Mouse (Mus musculus): Measurements from ENCODE around the gene Actl10. TPM values are rescaled to one million over a fixed set of nuclear protein-coding genes. Genes with fewer than 3 reads are reported as not detected.

The Actl10 gene
- total RNA-seq, 2 experiments from 2014 or later, result not detected

GRCm38 (mm10) chr2:154580586-154580985 lies 29.0 kb downstream of the Actl10 start:
- DNase-seq (ENCODE audit: low spot score), result peak; percentile 63

DNA sequence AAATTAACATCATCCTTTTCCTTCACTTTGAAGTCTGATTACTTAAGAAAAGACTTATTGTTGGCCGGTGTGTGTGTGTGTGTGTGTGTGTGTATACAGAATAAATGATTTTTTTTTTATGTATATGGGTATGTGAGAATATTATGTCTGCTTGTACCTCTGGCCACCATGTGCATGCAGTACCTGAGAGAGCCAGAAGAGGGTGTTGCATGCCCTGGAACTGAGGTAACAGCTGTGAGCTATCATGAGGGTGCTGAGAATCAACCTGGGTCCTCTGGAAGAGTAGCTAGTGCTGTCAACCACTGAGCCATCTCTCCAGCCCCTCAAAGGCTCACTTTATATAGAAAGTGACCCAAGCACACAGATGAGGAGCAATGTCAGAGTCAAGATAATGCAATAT lies 29.8 kb downstream of the Actl10 start:
- no peak for DNase-seq (ENCODE audit: low spot score)

DNA sequence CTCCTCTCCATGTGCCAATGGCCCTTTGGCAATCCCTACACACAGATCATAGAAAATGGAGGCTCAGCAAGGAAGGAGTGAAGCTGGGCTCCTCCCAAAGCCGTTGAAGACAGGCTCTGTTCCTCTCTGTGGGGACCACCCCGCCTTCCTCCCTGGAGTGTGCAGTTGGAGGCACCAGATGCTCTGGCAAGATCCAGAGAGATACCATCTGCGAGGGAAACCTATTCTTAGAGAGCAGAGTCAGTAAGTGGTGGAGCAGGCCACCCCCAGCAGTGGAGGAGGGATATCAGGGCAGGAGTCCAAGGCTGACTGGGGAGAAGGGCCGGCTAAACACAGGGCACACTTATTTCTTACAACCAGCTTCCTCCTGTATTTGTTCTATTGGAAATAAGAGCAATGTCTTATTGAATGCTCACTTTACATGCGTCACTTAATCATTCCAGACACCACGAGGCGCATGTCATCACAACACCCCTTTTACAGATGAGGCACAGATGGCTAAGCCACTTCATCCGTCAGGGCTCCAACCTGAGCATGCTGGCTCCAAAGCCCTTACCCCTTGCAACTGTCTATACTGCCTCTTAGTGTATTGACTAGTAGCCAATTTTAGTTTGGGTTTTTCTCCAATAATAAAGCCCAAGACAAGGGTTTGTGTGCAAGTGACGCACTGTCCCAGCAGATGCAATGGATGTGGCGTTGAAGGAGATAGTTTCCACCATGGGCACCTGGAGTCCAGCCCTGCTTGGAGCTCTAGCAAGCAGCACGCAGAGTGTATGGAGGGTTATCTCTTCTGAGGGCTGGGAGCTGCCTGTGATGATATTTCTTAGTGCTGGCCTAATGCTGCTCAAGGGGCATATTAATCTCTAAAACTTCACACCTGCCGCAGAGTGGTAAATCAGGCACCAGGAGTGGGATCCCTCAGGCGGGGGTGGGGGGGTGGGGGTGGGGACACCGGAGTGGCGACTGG lies 32.6 kb downstream of the Actl10 start:
- DNase-seq (ENCODE audit: low spot score), result no peak

DNA sequence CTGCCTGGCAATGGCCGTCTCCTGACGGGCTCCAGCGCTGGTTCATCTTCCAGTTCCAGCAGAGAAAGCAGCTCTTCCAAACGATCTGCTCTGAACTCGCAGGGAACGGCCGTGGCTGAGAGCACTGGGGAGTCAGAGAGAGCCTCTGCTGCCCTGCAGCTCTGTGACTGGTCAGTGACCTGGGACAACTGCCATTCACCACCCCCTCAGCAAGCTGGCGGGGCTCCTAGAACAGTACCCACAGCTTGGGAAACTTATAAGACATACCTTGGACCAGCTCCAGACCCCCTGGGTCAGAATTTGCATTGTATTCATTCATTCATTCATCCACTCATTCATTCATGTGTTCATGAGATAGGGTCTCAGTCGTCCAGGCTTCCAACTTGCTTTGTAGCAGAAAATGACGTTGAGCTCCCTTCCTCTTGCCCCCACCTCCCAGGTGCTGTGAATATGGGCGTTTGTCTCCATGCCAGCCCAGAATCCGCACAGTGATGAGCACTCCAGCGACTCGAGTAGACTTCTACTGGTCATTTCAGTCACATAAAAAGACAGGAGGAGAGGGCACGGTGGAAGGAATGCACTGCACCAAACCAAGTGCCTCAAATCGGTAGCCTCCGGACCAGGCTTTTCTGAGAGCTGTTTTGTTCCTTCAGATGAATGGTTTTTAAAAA lies 33.5 kb downstream of the Actl10 start:
- no peak for DNase-seq (ENCODE audit: low spot score)

GRCm38 (mm10) chr2:154586405-154586804 lies 34.8 kb downstream of the Actl10 start:
- DNase-seq (ENCODE audit: low spot score), result no peak

DNA sequence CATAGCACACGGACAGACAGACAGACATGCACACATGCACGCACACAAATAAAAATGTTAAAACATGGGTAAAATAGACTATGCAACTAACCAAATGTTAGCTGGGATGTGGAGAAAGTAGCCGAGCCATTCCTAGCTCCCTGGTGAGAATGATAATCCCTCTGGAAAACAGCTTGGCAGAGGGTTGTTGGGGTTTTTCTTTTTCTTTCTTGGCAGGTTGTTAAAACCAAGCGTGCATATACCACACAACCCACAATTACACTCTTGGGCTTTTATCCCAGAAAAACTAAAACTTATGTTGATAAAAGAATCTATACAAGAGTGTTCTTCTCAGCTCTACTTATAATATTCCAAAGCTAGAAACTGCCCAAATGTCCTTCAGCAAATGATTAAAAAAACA lies 37.5 kb downstream of the Actl10 start:
- no peak for DNase-seq (ENCODE audit: low spot score)

DNA sequence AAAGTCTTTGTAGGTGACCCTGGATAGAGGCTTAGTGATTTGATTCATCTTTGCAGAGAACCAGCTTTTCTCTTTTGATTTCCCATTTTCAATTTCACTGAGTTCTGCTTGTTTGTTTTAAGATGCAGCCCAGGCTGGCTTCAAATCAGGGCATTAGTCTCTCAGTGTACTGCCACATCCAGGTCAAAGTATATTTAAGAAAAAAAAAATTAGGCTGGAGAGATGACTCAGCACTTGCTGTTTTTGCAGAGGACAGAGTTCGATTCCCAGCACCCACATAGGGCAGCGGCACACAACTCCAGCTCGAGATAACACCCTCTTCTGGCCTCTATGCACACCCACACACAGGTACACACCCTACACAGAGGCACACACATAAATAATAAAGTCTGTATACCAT lies 39.7 kb downstream of the Actl10 start:
- no peak for DNase-seq (ENCODE audit: low spot score)

- DNase-seq (ENCODE audit: low spot score), result peak; percentile 48
Observed at GRCm38 (mm10) chr2:154593025-154593424, 41.4 kb downstream of the Actl10 start.

GRCm38 (mm10) chr2:154595775-154596174 lies 44.2 kb downstream of the Actl10 start:
- DNase-seq (ENCODE audit: low spot score), result no peak

GRCm38 (mm10) chr2:154597399-154597798 lies 45.8 kb downstream of the Actl10 start:
- no peak for DNase-seq (ENCODE audit: low spot score)

- no peak for DNase-seq (ENCODE audit: low spot score)
Observed at GRCm38 (mm10) chr2:154600586-154600985, 49.0 kb downstream of the Actl10 start.

DNA sequence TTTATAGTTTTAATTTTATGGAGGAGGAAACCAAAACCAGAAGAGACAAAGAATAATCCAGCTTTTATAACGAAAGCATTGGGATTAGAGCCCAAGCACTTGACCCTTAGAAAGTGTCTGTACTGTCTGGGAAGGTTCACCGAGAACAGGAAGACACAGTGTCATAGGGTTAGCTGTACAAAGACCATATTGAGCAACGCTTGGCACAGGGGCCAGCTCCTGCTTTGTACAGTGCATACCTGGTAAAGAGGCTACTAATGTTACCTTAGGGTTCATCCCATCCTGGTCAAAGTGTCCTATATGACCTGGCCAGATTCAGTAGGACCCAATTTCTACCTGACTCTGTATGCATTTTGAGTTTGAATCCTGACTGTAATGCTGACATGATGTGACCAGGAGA lies 49.7 kb downstream of the Actl10 start:
- DNase-seq (ENCODE audit: low spot score), result no peak

Other genes with a start within 250 kb of the Actl10 start
- not detected for gene Bpifb9b, start 244.5 kb upstream of the Actl10 start, total RNA-seq (2021)
- gene Cdk5rap1, start 178.8 kb upstream of the Actl10 start, total RNA-seq (2021), result 10 to 100 TPM; 11.2 to 15.1 TPM
- 100 to 1,000 TPM; 180 to 200 TPM for gene Snta1, start 143.7 kb upstream of the Actl10 start, total RNA-seq (2021)
- 10 to 100 TPM; 14.8 to 19.4 TPM for gene Cbfa2t2, start 115.3 kb upstream of the Actl10 start, total RNA-seq (2021)
- not detected for gene 1700003F12Rik, start 4.7 kb upstream of the Actl10 start, total RNA-seq (2021)
- under 1 TPM; 0.30 to 0.36 TPM for gene Necab3, start 7.1 kb downstream of the Actl10 start, total RNA-seq (2021)
- under 1 TPM; 0.28 to 0.30 TPM for gene E2f1, start 18.1 kb downstream of the Actl10 start, total RNA-seq (2021)
- gene Pxmp4, start 51.9 kb downstream of the Actl10 start, total RNA-seq (2021), result 10 to 100 TPM; 12.3 to 14.1 TPM
- gene Zfp341, start 61.5 kb downstream of the Actl10 start, total RNA-seq (2021), result 1 to 10 TPM; 2.5 to 2.9 TPM
- gene 4930519P11Rik, start 61.7 kb downstream of the Actl10 start, total RNA-seq (2021), result not detected
- gene Chmp4b, start 99.9 kb downstream of the Actl10 start, total RNA-seq (2021), result 100 to 1,000 TPM; 121 to 127 TPM
- gene Gm14214, start 218.3 kb downstream of the Actl10 start, total RNA-seq (2021), result not detected
- gene Raly, start 239.3 kb downstream of the Actl10 start, total RNA-seq (2021), result 10 to 100 TPM; 54.4 to 59.5 TPM
- not detected for gene a, start 239.6 kb downstream of the Actl10 start, total RNA-seq (2021)

All from gastrocnemius, adult 18-20 months (tissue).